Mouse (Mus musculus): ENCODE measurements around the gene Gfap. TPM values are rescaled to one million over a fixed set of nuclear protein-coding genes. Genes with fewer than 3 reads are reported as not detected.

Gene Gfap
- polyA plus RNA-seq, 2 experiments from 2014 or later: not detected

Other genes with a start within 250 kb of the Gfap start
- gene Meioc, start 237.2 kb downstream of the Gfap start, polyA plus RNA-seq (2017; shearing (Covaris generic)): not detected
- gene Ccdc43, start 203.1 kb downstream of the Gfap start, polyA plus RNA-seq (2017; shearing (Covaris generic)): 10 to 100 TPM; 36.5 to 37.9 TPM
- not detected for gene Adam11, start 139.5 kb downstream of the Gfap start, polyA plus RNA-seq (2017; shearing (Covaris generic))
- under 1 TPM in 1 of 2 experiments, not detected in 1; 0.15 TPM for gene Gjc1, start 81.2 kb downstream of the Gfap start, polyA plus RNA-seq (2017; shearing (Covaris generic))
- not detected for gene Higd1b, start 65.1 kb downstream of the Gfap start, polyA plus RNA-seq (2017; shearing (Covaris generic))
- 100 to 1,000 TPM in 1 of 2 experiments, 10 to 100 TPM in 1; 97.6 to 127 TPM for gene Eftud2, start 19.9 kb downstream of the Gfap start, polyA plus RNA-seq (2017; shearing (Covaris generic))
- under 1 TPM in 1 of 2 experiments, not detected in 1; 0.29 TPM for gene Ccdc103, start 19.7 kb downstream of the Gfap start, polyA plus RNA-seq (2017; shearing (Covaris generic))
- gene Fam187a, start 15.7 kb downstream of the Gfap start, polyA plus RNA-seq (2017; shearing (Covaris generic)): not detected
- gene Kif18b, start 24.2 kb upstream of the Gfap start, polyA plus RNA-seq (2017; shearing (Covaris generic)): 1 to 10 TPM; 1.6 to 1.9 TPM
- gene C1ql1, start 45.8 kb upstream of the Gfap start, polyA plus RNA-seq (2017; shearing (Covaris generic)): not detected
- gene Nmt1, start 127.3 kb upstream of the Gfap start, polyA plus RNA-seq (2017; shearing (Covaris generic)): 10 to 100 TPM; 62.2 to 99.9 TPM
- 10 to 100 TPM; 23.5 to 25.6 TPM for gene Dcakd, start 127.4 kb upstream of the Gfap start, polyA plus RNA-seq (2017; shearing (Covaris generic))
- under 1 TPM in 1 of 2 experiments, not detected in 1; 0.20 TPM for gene Plcd3, start 200.7 kb upstream of the Gfap start, polyA plus RNA-seq (2017; shearing (Covaris generic))
- gene Acbd4, start 200.8 kb upstream of the Gfap start, polyA plus RNA-seq (2017; shearing (Covaris generic)): 10 to 100 TPM; 18.4 to 24.0 TPM
- 1 to 10 TPM; 3.4 TPM for gene Hexim1, start 215.3 kb upstream of the Gfap start, polyA plus RNA-seq (2017; shearing (Covaris generic))
- gene Hexim2, start 231.5 kb upstream of the Gfap start, polyA plus RNA-seq (2017; shearing (Covaris generic)): 1 to 10 TPM; 2.2 to 3.6 TPM

All from activated CD4-positive, CD25-positive, alpha-beta regulatory T cell, adult 4 months (primary cell).